Mouse (Mus musculus): Measurements from ENCODE around the gene Cacnb4. TPM values are rescaled to one million over a fixed set of nuclear protein-coding genes. Genes with fewer than 3 reads are reported as not detected.

The Cacnb4 gene
- polyA plus RNA-seq, 1 experiment from 2014 or later: 10.7 TPM

DNA sequence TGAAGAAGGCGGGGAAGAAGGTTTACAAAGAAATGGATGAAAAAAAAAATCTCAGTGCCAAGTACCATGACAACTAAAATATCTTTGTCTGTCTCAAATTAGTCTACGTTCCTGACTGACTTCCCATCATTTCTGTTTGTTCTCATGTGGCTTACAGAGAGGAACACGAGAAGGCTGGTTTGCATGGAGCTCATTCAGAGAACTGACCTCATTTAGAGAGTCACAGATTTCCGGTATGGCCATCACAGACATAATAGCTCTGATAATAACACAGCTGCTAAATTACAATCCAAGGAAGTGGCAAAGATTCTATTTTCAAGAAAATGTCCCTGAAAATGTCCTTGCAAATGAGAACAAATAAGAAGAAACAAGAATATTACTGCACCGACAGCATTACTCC lies 142.9 kb downstream of the Cacnb4 start:
- H3K9me3 ChIP-seq: no peaks in the 10 kb centered on the region
- no peak overlapping the region for H3K9ac ChIP-seq
- 80% methylated on average over 5 of the region's 5 CpGs for WGBS
- no peaks in the 10 kb centered on the region for H3K4me1 ChIP-seq (replicated peaks)
- no peaks in the 10 kb centered on the region for H3K36me3 ChIP-seq
- no peak overlapping the region for H3K27ac ChIP-seq (replicated peaks)
- no peak for ATAC-seq (ENCODE audit: low FRiP score, low read depth)
- H3K4me2 ChIP-seq: no peak overlapping the region
- no peaks in the 10 kb centered on the region for H3K27me3 ChIP-seq
- H3K4me3 ChIP-seq: no peak overlapping the region

DNA sequence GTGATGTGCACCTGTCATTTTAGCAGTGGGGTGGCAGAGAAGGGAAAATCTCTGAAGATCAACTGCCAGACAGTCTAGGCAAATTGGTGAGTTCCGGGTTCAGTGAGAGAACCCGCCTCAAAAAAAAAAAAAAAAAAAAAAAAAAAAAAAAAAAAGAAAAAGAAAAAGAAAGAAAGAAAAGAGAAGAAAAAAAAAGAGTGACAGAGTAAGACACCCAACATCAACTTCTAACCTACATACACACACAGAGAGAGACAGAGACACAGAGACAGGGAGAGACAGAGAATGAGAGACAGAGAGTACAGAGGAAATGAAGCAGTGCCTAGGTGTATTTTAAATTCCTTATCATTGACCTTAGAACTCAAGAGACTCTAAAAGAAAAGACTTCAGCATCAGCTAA lies 146.1 kb downstream of the Cacnb4 start:
- WGBS: 98% methylated on average over 2 of the region's 2 CpGs
- Histone ChIP-seq H3K4me2 (no peak overlapping the region), H3K9me3 (no peaks in the 10 kb centered on the region), H3K36me3 (no peaks in the 10 kb centered on the region), H3K27me3 (no peaks in the 10 kb centered on the region), H3K27ac (replicated peaks) (no peak overlapping the region), H3K9ac (no peak overlapping the region), H3K4me3 (no peak overlapping the region), H3K4me1 (replicated peaks) (no peaks in the 10 kb centered on the region)
- ATAC-seq (ENCODE audit: low FRiP score, low read depth): no peak

DNA sequence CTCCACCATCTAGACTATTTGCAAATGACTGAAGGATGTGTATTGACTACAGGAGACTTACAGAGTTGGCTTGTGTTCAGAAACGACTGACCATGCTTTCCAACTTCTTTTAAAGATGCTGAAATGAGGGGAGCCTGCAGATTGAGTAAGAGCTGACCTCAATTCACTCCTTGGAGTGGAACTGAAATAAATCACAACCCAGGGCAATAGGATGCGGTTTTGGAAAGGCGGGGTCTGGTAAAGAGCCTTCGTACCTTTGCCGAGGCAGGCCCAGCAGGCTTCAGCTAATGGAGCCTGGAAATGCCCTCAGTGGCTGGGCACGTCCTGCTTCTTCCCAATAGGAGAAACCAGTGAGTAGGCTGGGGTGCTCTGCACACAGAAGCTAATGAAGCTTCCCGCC lies 147.4 kb downstream of the Cacnb4 start:
- WGBS: 88% methylated on average over 7 of the region's 7 CpGs
- Histone ChIP-seq H3K27me3 (no peaks in the 10 kb centered on the region), H3K9ac (no peak overlapping the region), H3K4me1 (replicated peaks) (no peaks in the 10 kb centered on the region), H3K4me2 (no peak overlapping the region), H3K36me3 (no peaks in the 10 kb centered on the region), H3K4me3 (no peak overlapping the region), H3K27ac (replicated peaks) (no peak overlapping the region), H3K9me3 (no peaks in the 10 kb centered on the region)
- no peak for ATAC-seq (ENCODE audit: low FRiP score, low read depth)

DNA sequence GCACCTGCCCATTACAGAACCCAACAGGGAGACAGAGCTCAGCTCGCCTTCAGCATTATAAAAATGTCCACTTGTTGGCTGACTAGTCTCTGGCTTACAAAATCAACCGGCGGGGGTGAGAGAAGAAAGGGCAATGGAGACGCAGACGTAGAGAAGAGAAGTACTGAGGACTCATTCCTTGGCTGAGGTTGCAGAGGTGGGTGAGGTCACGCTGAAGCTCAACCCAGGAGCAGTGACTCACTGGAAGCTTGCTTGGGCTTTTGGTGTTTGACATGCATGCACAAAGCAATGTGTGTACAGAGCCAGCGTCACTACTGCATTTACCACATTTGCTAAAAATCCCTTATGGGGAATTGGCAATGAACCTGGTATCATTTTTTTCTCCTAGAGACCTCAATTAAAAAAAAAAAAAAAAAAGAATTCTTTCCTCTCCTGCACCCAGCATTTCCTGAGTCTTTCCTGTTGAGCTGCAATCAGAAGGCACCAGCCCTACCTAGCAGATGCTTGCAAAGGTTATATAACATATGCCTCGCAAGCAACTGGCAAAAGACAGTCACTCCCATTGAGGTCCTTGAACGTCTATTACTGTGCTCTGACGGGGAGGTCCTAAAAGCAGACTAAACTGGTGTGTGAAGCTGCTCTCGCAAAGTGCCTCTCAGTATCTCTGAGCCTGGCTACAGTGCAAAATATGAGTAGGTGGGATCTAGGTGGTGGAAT lies 150.6 kb downstream of the Cacnb4 start:
- H3K36me3 ChIP-seq: no peaks in the 10 kb centered on the region
- no peaks in the 10 kb centered on the region for H3K27me3 ChIP-seq
- no peaks in the 10 kb centered on the region for H3K9me3 ChIP-seq
- WGBS: 84% methylated on average over 11 of the region's 11 CpGs
- H3K4me3 ChIP-seq: no peak overlapping the region
- ATAC-seq (ENCODE audit: low FRiP score, low read depth): no peak
- no peak overlapping the region for H3K27ac ChIP-seq (replicated peaks)
- no peak overlapping the region for H3K4me2 ChIP-seq
- H3K4me1 ChIP-seq (replicated peaks): no peaks in the 10 kb centered on the region
- H3K9ac ChIP-seq: no peak overlapping the region

DNA sequence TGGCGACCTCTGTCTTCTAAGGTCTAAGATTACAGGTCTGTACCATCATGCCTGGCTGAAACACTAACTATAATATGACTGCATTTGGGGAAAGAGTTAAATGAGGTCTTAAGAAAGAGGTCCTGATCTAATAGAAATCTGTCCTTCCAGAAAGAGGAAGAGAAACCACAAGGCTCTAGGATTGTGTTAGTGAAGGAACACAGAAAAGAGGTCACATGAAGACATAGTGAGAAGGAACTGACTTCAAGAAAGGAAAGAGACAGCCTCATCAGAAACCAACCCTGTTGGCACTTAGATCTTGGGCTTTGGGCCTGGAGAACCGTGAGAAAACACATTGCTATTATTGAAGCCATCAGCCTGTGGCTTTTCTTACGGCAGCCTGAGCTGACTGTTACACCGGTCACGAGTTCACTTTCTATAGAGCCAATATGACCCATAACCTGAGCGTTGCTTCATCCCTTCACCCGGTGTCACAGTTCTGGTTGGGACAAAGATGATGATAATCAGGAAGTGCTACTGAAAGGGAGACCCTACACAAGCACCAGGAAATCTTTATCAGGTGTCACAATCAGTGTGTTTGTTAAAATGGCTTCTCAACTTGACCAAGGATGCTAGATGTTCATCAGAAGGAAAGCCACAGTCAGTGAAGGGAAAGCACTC lies 153.4 kb downstream of the Cacnb4 start:
- 92% methylated on average over 7 of the region's 7 CpGs for WGBS

DNA sequence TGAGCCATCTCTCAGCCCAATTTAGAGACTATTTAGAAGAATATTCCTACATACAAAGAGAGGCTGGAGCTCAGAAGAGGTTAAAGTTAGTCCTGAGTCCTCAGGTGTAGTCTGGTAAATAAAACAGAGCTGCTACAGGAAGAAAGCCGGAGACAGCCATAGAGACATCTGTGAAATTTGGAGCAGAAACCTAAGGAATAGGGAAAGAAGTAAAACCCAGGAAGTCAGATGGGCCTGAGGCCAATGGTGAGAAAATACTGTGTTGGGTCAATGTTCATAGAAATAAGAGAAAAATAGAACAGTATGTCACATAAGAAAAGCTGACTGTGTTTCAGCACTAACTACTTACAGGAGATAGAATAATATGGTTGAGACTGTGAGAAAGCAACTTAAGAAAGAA lies 155.6 kb downstream of the Cacnb4 start:
- no peak overlapping the region for H3K9ac ChIP-seq
- H3K27ac ChIP-seq (replicated peaks): no peak overlapping the region
- no peaks in the 10 kb centered on the region for H3K4me1 ChIP-seq (replicated peaks)
- H3K4me3 ChIP-seq: no peak overlapping the region
- no peak for ATAC-seq (ENCODE audit: low FRiP score, low read depth)
- no peaks in the 10 kb centered on the region for H3K9me3 ChIP-seq
- H3K36me3 ChIP-seq: no peaks in the 10 kb centered on the region
- H3K4me2 ChIP-seq: no peak overlapping the region
- WGBS: 86% methylated on average over 1 of the region's 1 CpGs
- no peaks in the 10 kb centered on the region for H3K27me3 ChIP-seq

More for the DNA sequence above, 153.4 kb downstream of the Cacnb4 start:
- no peaks in the 10 kb centered on the region for H3K9me3 ChIP-seq
- no peak for ATAC-seq (ENCODE audit: low FRiP score, low read depth)
- no peak overlapping the region for H3K4me2 ChIP-seq
- H3K9ac ChIP-seq: no peak overlapping the region
- H3K4me1 ChIP-seq (replicated peaks): no peaks in the 10 kb centered on the region
- no peaks in the 10 kb centered on the region for H3K27me3 ChIP-seq
- no peaks in the 10 kb centered on the region for H3K36me3 ChIP-seq
- H3K27ac ChIP-seq (replicated peaks): no peak overlapping the region
- H3K4me3 ChIP-seq: no peak overlapping the region

DNA sequence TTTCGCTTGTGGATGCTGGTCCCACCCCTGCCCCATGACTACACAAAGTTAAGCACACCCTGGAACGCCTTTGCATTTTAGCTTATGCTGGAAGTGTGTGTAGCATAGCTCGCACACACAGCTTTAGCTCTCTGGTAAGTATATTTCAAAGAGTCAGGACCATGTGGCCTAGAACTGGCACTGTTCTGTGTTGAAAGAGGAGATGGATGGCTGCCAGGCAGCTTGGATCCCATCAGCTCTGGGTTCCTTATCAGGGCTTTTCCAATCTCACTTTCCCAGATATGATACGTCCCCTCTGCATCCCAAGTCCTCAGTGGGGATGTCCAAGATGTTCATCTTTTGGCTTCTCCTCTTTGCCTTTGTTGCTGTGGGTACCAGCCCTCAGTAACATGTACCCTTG lies 157.9 kb downstream of the Cacnb4 start:
- no peak overlapping the region for H3K4me3 ChIP-seq
- H3K4me1 ChIP-seq (replicated peaks): no peaks in the 10 kb centered on the region
- H3K27ac ChIP-seq (replicated peaks): no peak overlapping the region
- ATAC-seq (ENCODE audit: low FRiP score, low read depth): no peak
- no peaks in the 10 kb centered on the region for H3K27me3 ChIP-seq
- no peaks in the 10 kb centered on the region for H3K9me3 ChIP-seq
- 94% methylated on average over 4 of the region's 4 CpGs for WGBS
- H3K9ac ChIP-seq: no peak overlapping the region
- H3K36me3 ChIP-seq: no peaks in the 10 kb centered on the region
- no peak overlapping the region for H3K4me2 ChIP-seq

DNA sequence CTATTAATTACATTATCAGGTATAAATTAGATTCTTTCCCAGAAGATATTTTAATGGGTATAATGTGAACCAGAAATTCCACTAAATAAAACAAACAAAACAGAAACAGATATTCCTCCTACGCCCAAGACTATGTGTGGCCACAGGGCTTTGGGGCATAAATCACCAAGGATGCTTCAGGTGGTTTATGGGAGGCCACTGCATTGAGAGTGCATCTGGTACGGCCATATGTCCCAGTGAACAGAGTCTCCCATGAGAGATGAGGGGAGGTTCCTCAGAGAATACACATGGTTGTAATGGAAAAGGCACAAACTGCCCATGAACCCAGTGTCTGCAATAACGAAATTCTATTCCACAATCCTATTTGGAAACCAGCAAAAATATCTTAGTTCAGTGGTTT lies 160.1 kb downstream of the Cacnb4 start:
- ATAC-seq (ENCODE audit: low FRiP score, low read depth): no peak
- Histone ChIP-seq H3K9ac (no peak overlapping the region), H3K27me3 (no peaks in the 10 kb centered on the region), H3K4me3 (no peak overlapping the region), H3K27ac (replicated peaks) (no peak overlapping the region), H3K4me2 (no peak overlapping the region), H3K9me3 (no peaks in the 10 kb centered on the region), H3K4me1 (replicated peaks) (peaks cover 7% of the 10 kb centered on the region), H3K36me3 (no peaks in the 10 kb centered on the region)
- 83% methylated on average over 3 of the region's 3 CpGs for WGBS

DNA sequence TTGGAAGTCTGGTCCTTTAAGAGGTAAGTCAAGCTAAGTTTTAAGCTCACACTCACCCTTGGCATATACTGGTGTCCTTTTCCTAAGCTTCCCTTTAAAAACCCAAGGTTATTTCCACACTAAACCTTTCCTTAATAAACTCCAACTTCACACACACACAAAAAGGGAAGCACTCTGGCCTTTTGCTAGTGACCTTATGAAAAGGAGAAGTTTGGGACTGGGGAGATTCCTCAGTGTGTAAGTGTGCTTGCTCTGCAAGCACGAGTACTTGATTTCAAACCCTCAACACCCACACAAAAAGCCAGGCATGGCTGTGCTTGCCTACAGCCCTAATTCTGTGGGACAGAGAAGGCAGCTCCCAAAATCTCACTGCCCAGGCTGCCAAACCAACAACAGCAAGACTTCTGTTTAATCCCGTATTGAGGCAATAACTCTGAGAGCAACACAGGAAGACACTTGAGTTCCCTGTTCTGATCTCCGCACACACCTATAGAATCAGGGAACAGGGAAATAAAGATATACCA lies 163.7 kb downstream of the Cacnb4 start:
- Histone ChIP-seq H3K36me3 (no peaks in the 10 kb centered on the region), H3K9me3 (no peaks in the 10 kb centered on the region), H3K4me2 (no peak overlapping the region), H3K27me3 (no peaks in the 10 kb centered on the region), H3K27ac (replicated peaks) (no peak overlapping the region), H3K9ac (no peak overlapping the region), H3K4me1 (replicated peaks) (peaks cover 10% of the 10 kb centered on the region), H3K4me3 (no peak overlapping the region)
- no peak for ATAC-seq (ENCODE audit: low FRiP score, low read depth)
- 79% methylated on average over 3 of the region's 3 CpGs for WGBS

DNA sequence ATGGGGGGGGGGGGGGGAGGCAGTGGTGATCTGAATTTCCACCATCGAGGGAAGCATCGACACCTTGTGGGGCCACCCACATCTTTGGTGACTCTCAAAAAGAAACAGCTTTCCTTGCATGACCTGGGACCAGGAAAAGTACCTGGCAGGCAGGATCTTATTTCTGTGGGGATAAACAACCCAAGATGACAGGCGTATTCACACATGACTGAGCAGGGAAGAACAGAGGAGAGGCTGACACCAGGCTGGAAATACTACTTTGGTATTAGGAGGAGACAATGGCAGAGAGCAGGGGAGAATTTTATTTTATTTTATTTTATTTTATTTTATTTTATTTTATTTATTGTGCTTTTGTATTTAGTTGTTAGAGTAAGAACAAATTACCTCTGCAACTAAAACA lies 164.4 kb downstream of the Cacnb4 start:
- no peaks in the 10 kb centered on the region for H3K36me3 ChIP-seq
- ATAC-seq (ENCODE audit: low FRiP score, low read depth): no peak
- no peaks in the 10 kb centered on the region for H3K27me3 ChIP-seq
- peaks cover 10% of the 10 kb centered on the region for H3K4me1 ChIP-seq (replicated peaks)
- no peak overlapping the region for H3K4me3 ChIP-seq
- peak overlapping the region; percentile 35 for H3K4me2 ChIP-seq
- H3K9me3 ChIP-seq: no peaks in the 10 kb centered on the region
- H3K27ac ChIP-seq (replicated peaks): peak overlapping the region; percentile 69
- H3K9ac ChIP-seq: no peak overlapping the region
- WGBS: 22% methylated on average over 3 of the region's 3 CpGs

DNA sequence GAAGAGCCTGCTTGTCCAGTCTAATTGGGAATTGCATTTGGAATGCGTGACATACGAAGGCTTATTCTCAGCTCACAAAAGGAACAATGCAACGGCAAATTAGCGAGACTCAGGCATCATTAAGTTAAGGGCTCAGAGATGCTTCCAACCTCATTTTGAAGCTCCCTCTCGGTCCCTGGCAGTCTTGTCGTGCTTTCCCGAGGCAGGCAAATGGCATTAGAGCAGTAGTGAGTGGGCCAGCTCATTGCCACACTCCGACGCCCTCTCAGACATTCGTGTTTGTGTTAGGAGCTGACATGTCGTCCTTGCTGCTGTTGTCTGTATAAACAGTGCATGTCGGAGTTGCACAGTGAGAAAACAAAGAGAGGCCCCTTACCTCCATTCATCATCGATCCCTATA lies 164.8 kb downstream of the Cacnb4 start:
- Histone ChIP-seq H3K4me2 (peak overlapping the region; percentile 35), H3K36me3 (no peaks in the 10 kb centered on the region), H3K9me3 (no peaks in the 10 kb centered on the region), H3K9ac (no peak overlapping the region), H3K27me3 (no peaks in the 10 kb centered on the region), H3K27ac (replicated peaks) (peak overlapping the region; percentile 69), H3K4me3 (no peak overlapping the region), H3K4me1 (replicated peaks) (peaks cover 10% of the 10 kb centered on the region)
- ATAC-seq (ENCODE audit: low FRiP score, low read depth): peak; percentile 65
- WGBS: 8% methylated on average over 13 of the region's 13 CpGs

DNA sequence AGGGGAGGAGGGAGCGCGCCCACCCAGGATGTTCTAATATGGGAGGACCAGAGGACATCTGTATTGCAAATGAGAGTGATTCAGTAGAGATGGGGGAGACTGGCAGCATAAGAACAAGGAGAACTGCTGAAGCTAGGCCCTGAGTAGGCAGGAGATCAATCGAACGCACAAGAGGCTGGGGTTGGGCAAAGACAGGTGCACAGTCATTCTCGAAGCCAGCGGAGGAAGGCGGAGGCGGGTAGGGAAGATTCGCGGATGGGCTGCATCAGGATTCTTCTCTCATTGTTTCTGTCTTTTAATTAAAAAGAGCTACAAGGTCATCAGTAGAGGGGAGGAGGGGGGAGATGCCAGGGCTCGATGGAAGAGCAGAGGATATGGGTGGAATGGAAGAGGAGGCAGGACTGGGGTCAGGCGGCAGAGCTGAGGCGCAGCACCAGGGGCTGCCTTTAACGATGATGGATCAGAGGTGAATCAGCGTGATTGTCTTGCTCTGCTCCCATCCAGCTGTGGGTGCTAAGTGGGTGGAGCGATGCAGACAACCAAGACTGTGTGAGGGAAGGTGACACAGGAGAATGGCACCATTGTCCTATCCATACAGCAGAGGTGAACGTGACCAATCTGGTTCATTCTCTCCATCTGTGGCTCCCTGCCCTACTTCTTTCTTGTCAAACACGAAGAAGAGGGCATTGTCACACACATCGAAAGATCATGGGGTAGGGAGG lies 166.7 kb downstream of the Cacnb4 start:
- Histone ChIP-seq H3K27ac (replicated peaks) (no peak overlapping the region), H3K36me3 (no peaks in the 10 kb centered on the region), H3K4me1 (replicated peaks) (peaks cover 10% of the 10 kb centered on the region), H3K4me2 (no peak overlapping the region), H3K27me3 (no peaks in the 10 kb centered on the region), H3K4me3 (no peak overlapping the region), H3K9me3 (no peaks in the 10 kb centered on the region), H3K9ac (no peak overlapping the region)
- ATAC-seq (ENCODE audit: low FRiP score, low read depth): 0 out of 2 replicates have a peak, but pooled peaks have one; percentile 21
- 66% methylated on average over 19 of the region's 19 CpGs for WGBS

Measured in hindbrain, embryonic 15.5 days (tissue).